Mouse (Mus musculus) brown adipose tissue, adult 24 weeks (tissue): Measurements from ENCODE around the gene Fkbp3. TPM values are rescaled to one million over a fixed set of nuclear protein-coding genes. Genes with fewer than 3 reads are reported as not detected.
"Not testable (repeated sequence)": the region's sequence is repeated elsewhere in the genome, so short reads cannot be mapped to it uniquely, and the experiment has no call there.

Experiments used
- H3K27ac ChIP-seq: fragments of 200-500 bp; replicated peaks from 2 replicates; pipeline ENCODE4 v1.5.1; 2012; ENCODE audit warnings: low read depth, mild to moderate bottlenecking, low read length
- H3K4me1 ChIP-seq: fragments of 200-500 bp; 2 replicates; pipeline ENCODE4 v1.6.1; 2012; ENCODE audit warnings: low read length, mixed read lengths; ENCODE audit not compliant: control insufficient read depth, insufficient read depth, insufficient read length
- H3K4me3 ChIP-seq: fragments of 200-500 bp; 2 replicates; pipeline ENCODE4 v1.5.1; 2012; ENCODE audit warnings: low read depth, mild to moderate bottlenecking, low read length, moderate library complexity; ENCODE audit not compliant: insufficient read depth
- polyA plus RNA-seq: library from polyadenylated mRNA; stranded (reverse); fragments of >200 nt; gene quantifications from 2 replicates; pipeline ENCODE4 v1.2.4, GENCODE M21; 2012; ENCODE audit not compliant: missing spikeins, insufficient read depth, insufficient read length

Gene Fkbp3
- 136 and 207 TPM in 2 replicates for polyA plus RNA-seq

DNA sequence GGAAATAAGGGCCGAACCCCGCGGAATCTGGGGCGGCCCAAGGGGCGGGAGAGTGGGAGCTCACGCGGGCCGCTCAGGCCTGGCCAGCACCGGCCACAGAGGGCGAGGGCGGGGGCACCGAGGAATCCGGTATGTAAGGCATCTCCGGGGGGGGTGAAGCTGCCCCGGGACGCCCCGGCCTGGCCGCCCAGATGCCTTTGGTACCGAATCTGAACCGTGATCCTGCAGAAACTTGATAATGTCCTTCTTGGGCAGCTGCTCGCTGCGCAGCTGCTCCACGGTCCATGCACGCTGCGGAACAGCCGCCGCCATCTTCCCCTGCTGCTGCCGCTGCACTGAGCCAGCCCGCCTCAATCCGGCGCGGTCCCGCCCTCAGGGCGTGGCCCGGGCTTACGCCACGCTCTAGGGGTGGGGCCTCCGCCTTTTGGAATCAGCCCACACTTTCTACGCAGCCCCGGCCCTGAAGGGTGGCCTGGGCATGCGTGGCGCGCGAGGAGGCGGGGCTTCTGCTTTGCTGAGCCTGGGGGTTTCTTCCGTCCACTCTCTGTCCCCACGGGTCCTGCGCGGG lies at the start of gene Fkbp3:
Fkbp3 (minus strand) TSS at position 397 of the 568 bp plus-strand sequence.
- H3K4me1 ChIP-seq: peaks cover 2% of the 10 kb centered on the region
- peak within 1 kb of the TSS; percentile 96 for H3K27ac ChIP-seq
- peak within 1 kb of the TSS; percentile 94 for H3K4me3 ChIP-seq

DNA sequence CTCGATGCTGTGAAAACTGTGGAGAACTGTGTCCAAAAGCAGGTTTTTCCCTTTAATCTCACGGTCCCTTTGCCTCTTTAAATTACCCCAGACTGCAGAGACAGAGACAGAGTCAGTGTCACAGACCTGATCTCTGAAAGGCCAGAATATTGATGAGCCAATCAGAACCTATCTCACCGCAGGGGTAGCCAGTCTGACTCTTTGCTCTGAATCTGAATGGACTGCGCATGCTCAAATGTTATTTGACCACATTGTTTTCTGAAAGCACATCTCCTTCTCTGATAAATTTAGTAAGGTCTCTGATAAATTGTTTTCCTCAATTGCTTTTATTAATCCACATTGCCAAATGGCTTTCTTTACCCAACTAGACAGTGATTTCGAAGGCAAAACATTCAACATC lies 45.6 kb upstream of the Fkbp3 start:
- H3K4me3 ChIP-seq: no peak overlapping the region
- H3K27ac ChIP-seq: no peak overlapping the region
- no peaks in the 10 kb centered on the region for H3K4me1 ChIP-seq

DNA sequence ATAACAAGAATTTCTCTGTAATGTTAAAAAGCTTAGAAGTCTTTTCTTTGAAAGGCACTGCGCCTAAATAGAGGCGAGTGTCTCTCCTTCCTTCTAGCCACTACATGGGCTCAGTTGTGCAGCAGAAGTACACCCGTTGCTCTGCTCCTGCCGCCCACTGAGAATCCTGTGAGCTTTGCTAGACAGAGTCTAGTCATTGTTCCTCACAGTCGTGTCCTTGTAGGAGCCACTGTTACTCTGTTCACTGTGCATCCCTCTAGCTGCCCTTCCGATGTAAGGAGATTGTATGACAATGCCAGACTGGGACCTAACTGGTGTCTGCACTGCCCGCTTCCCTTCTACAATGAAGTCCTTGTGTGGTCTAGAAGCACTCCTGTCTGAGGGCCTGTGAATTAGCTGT lies 45.2 kb upstream of the Fkbp3 start:
- no peak overlapping the region for H3K4me3 ChIP-seq
- H3K4me1 ChIP-seq: no peaks in the 10 kb centered on the region
- no peak overlapping the region for H3K27ac ChIP-seq

DNA sequence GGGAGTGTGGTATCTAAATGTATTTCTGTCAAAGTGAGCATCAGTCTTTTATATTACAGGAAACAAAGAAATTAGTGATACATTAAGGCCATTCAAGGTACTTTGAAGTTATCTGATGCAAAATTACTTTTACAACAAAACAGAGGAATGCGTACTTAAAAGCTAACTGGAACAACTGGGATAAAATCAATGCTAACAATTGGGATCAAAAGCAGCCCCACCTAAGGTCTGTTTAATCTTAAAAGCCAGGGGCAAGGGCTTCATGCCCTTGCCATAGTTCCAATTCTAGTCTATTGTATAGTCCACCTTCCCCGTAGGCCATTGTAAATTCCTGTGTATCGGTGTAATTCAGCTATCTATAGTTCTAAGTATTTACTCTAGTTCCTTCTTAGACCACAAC lies 41.2 kb upstream of the Fkbp3 start:
- not testable (repeated sequence) for H3K4me1 ChIP-seq, H3K27ac ChIP-seq, H3K4me3 ChIP-seq

GRCm38 (mm10) chr12:65113925-65114324 lies 40.1 kb upstream of the Fkbp3 start:
- H3K27ac ChIP-seq: no peak overlapping the region
- H3K4me1 ChIP-seq: no peaks in the 10 kb centered on the region
- no peak overlapping the region for H3K4me3 ChIP-seq

- H3K27ac ChIP-seq: no peak overlapping the region
- no peak overlapping the region for H3K4me3 ChIP-seq
- H3K4me1 ChIP-seq: no peaks in the 10 kb centered on the region
Measured at GRCm38 (mm10) chr12:65112811-65113210, 39.0 kb upstream of the Fkbp3 start.

GRCm38 (mm10) chr12:65111503-65111902 lies 37.7 kb upstream of the Fkbp3 start:
- Histone ChIP-seq H3K27ac (no peak overlapping the region), H3K4me3 (no peak overlapping the region), H3K4me1 (no peaks in the 10 kb centered on the region)

DNA sequence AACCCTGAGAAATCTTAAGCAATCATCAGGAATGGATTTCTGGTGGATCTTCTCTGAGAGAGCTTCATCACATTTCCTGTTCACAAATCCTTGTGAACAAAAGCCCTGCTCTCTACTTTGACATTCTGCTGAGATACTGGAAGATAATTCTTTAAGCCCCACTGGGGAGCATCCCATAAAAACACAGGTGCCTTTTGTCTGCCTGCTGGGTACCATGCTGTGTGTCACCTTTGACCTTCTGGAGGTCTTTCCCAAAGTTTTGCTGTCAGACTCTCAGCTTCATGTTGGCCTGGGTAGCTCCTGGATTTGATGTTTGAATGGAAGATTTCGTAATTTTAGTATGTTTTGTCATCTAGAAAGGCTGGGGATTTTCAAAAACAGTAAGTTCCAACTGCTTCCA lies 34.9 kb upstream of the Fkbp3 start:
- H3K4me1 ChIP-seq: no peaks in the 10 kb centered on the region
- no peak overlapping the region for H3K4me3 ChIP-seq
- H3K27ac ChIP-seq: no peak overlapping the region

DNA sequence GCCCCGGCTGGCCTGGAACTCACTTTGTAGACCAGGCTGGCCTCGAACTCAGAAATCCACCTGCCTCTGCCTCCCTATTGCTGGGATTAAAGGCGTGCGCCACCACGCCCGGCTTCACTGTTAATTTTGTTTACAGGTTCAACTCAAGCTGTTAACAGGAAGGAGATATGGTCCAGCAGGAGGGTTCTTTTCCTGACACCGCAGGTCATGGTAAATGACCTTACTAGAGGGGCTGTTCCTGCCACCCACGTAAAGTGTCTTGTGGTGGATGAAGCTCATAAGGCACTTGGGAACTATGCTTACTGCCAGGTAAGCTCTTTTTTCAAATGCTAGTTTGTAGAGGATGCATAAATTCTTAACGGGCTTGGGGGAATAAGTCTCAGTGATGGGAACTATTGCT lies 3.1 kb upstream of the Fkbp3 start:
- Histone ChIP-seq H3K27ac (no peak overlapping the region), H3K4me1 (peaks cover 2% of the 10 kb centered on the region; the same call in 1 of the 2 replicates), H3K4me3 (no peak overlapping the region)

- Histone ChIP-seq H3K4me1 (peaks cover 2% of the 10 kb centered on the region; the same call in 1 of the 2 replicates), H3K4me3 (peak overlapping the region; percentile 96), H3K27ac (no peak overlapping the region)
Measured at GRCm38 (mm10) chr12:65075733-65076310, 2.0 kb upstream of the Fkbp3 start.

GRCm38 (mm10) chr12:65075085-65075732 lies 1.4 kb upstream of the Fkbp3 start, which contains the start of gene Fancm:
Gene Fancm (plus strand): TSS chr12:65075603.
- Histone ChIP-seq H3K4me1 (peaks cover 2% of the 10 kb centered on the region; the same call in 1 of the 2 replicates), H3K27ac (peak within 1 kb of the TSS; percentile 74)

DNA sequence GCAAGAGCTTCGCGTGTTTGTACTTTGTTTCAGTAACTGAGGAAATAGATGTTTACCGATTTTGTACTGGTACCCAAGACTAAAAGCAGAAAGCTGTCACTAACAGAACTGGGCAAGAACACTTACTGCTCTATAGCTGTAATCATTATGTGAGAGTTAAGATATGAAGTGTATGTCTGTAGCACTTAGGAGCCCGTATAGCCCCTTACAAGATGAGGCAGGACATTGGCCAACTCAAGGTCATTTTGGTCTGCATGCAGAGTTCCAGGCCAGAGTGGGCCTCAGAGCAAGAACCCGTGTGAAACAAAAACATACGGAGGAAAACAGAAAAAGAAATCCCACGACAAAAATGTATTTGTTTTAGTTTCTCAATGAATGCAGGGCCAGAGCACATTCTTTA lies 844 bp upstream of the Fkbp3 start:
- H3K4me3 ChIP-seq: peak overlapping the region; percentile 94
- H3K27ac ChIP-seq: peak overlapping the region; percentile 51
- peaks cover 2% of the 10 kb centered on the region; the same call in 1 of the 2 replicates for H3K4me1 ChIP-seq

More at GRCm38 (mm10) chr12:65075085-65075732, 1.4 kb upstream of the Fkbp3 start, which contains the start of gene Fancm:
- H3K4me3 ChIP-seq: peak within 1 kb of the TSS; percentile 96

- Histone ChIP-seq H3K4me1 (peaks cover 4% of the 10 kb centered on the region), H3K27ac (peak overlapping the region; percentile 88), H3K4me3 (peak overlapping the region; percentile 85)
Measured at GRCm38 (mm10) chr12:65072911-65073610, 746 bp downstream of the Fkbp3 start.

GRCm38 (mm10) chr12:65068409-65068808 lies 5.4 kb downstream of the Fkbp3 start:
- peak overlapping the region; percentile 60 for H3K27ac ChIP-seq
- H3K4me1 ChIP-seq: peaks cover 2% of the 10 kb centered on the region
- no peak overlapping the region for H3K4me3 ChIP-seq

DNA sequence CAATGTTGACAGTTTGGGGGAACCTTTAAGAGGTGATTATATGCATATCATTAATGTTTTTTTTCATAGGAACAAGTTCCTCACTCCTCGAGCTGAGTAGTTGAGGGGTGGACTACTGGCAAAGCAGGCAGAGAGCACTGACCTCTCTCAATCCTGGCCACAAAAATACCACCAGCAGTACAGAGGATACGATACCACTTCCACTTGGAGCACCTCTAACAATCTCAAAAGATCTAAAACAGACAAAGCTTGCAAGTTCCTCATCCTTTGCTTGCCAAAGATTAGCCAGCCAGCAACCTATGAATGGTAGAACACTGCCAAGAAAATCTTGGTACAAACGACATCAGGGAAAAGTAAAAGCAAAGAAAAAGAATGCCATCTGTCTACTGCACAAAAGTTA lies 7.6 kb downstream of the Fkbp3 start:
- no peak overlapping the region for H3K27ac ChIP-seq
- peaks cover 2% of the 10 kb centered on the region for H3K4me1 ChIP-seq
- H3K4me3 ChIP-seq: no peak overlapping the region
